Mouse (Mus musculus) urinary bladder, postnatal 25 days (tissue): Measurements from ENCODE around the gene Zyx.

ENCODE experiments used
- DNase-seq: peaks from one replicate; pipeline ENCODE4 v3.0.0; 2022; ENCODE audit warnings: low spot score

Gene Zyx

GRCm38 (mm10) chr6:42398998-42399397 is 49.6 kb downstream of the Zyx start:
- no peak for DNase-seq

- DNase-seq, result no peak
Observed at GRCm38 (mm10) chr6:42399938-42400337, 50.5 kb downstream of the Zyx start, which contains the start of gene Tas2r143. Gene Tas2r143, plus strand, starts transcription at chr6:42400238.

GRCm38 (mm10) chr6:42405134-42405533 is 55.7 kb downstream of the Zyx start, which contains the start of gene Tas2r135:
Gene Tas2r135, plus strand, starts transcription at chr6:42405434.
- DNase-seq, result no peak
